Mouse (Mus musculus) forebrain, embryonic 10.5 days (tissue): ENCODE measurements around the gene Ildr2. TPM values are rescaled to one million over a fixed set of nuclear protein-coding genes. Genes with fewer than 3 reads are reported as not detected.

Source experiments
- DNase-seq: peaks from one replicate; pipeline ENCODE4 v3.0.0-alpha.2; 2017; ENCODE audit warnings: low spot score; ENCODE audit errors: extremely low spot score
- H3K27ac ChIP-seq: fragments of 300-500 bp; sonication (generic); 2 replicates; pipeline ENCODE4 v1.5.1; 2016; ENCODE audit warnings: mild to moderate bottlenecking
- H3K27me3 ChIP-seq: fragments of 300-500 bp; sonication (generic); 2 replicates; pipeline ENCODE4 v1.6.1; 2016; ENCODE audit warnings: mild to moderate bottlenecking; ENCODE audit not compliant: poor library complexity, severe bottlenecking
- H3K36me3 ChIP-seq: fragments of 300-500 bp; sonication (generic); replicated peaks from 2 replicates; pipeline ENCODE4 v1.6.1; 2016; ENCODE audit warnings: mild to moderate bottlenecking, moderate library complexity
- H3K4me1 ChIP-seq: fragments of 300-500 bp; sonication (generic); 2 replicates; pipeline ENCODE4 v1.6.1; 2016
- H3K4me3 ChIP-seq: fragments of 300-500 bp; sonication (generic); 2 replicates; pipeline ENCODE4 v1.5.1; 2016; ENCODE audit warnings: mild to moderate bottlenecking, moderate library complexity
- H3K9me3 ChIP-seq: fragments of 300-500 bp; sonication (generic); 2 replicates; pipeline ENCODE4 v1.6.1; 2016; ENCODE audit warnings: mild to moderate bottlenecking, moderate library complexity
- WGBS: fragments of 180-500 bp; shearing (Covaris S2); methylation state at CpG from one replicate; pipeline ENCODE4 v1.1.7; 2016; 5-methylcytosine and 5-hydroxymethylcytosine counted together
- polyA plus RNA-seq: library from polyadenylated mRNA; unstranded; fragments of >200 nt; fragmentation: Nextera tagmentation; extraction: Ambion mirVana; gene quantifications from 2 replicates; pipeline ENCODE4 v1.2.1, GENCODE M21; 2016

The Ildr2 gene
- polyA plus RNA-seq, 1 experiment from 2014 or later: 8.3 TPM

- WGBS: 78% methylated on average over 1 of the region's 1 CpGs
- no peak for DNase-seq
- Histone ChIP-seq H3K4me1 (peaks cover 24% of the 10 kb centered on the region), H3K27ac (no peak overlapping the region), H3K9me3 (no peaks in the 10 kb centered on the region), H3K4me3 (no peak overlapping the region), H3K27me3 (peaks cover 22% of the 10 kb centered on the region), H3K36me3 (peaks cover 49% of the 10 kb centered on the region)
These were observed 59.7 kb downstream of the Ildr2 start for GRCm38 (mm10) chr1:166313637-166314036.

GRCm38 (mm10) chr1:166315706-166316105 is 61.8 kb downstream of the Ildr2 start:
- Histone ChIP-seq H3K27me3 (peaks cover 2% of the 10 kb centered on the region; the same call in 1 of the 2 replicates), H3K4me3 (no peak overlapping the region), H3K27ac (no peak overlapping the region), H3K36me3 (peaks cover 41% of the 10 kb centered on the region), H3K9me3 (no peaks in the 10 kb centered on the region), H3K4me1 (peaks cover 10% of the 10 kb centered on the region)
- DNase-seq: no peak
- WGBS: 89% methylated on average over 4 of the region's 4 CpGs

GRCm38 (mm10) chr1:166319132-166319698 is 65.3 kb downstream of the Ildr2 start:
- Histone ChIP-seq H3K27ac (no peak overlapping the region), H3K4me3 (no peak overlapping the region), H3K27me3 (no peaks in the 10 kb centered on the region), H3K36me3 (peaks cover 7% of the 10 kb centered on the region; the same call in 1 of the 2 replicates), H3K4me1 (peaks cover 10% of the 10 kb centered on the region), H3K9me3 (no peaks in the 10 kb centered on the region)
- 23% methylated on average over 4 of the region's 4 CpGs for WGBS
- DNase-seq: peak; percentile 60

GRCm38 (mm10) chr1:166326421-166326820 is 72.5 kb downstream of the Ildr2 start:
- Histone ChIP-seq H3K9me3 (no peaks in the 10 kb centered on the region), H3K27me3 (no peaks in the 10 kb centered on the region), H3K36me3 (no peaks in the 10 kb centered on the region), H3K27ac (no peak overlapping the region), H3K4me1 (no peaks in the 10 kb centered on the region), H3K4me3 (no peak overlapping the region)
- 86% methylated on average over 3 of the region's 3 CpGs for WGBS
- no peak for DNase-seq

- Histone ChIP-seq H3K27me3 (no peaks in the 10 kb centered on the region), H3K4me1 (no peaks in the 10 kb centered on the region), H3K27ac (no peak overlapping the region), H3K36me3 (no peaks in the 10 kb centered on the region), H3K4me3 (no peak overlapping the region), H3K9me3 (no peaks in the 10 kb centered on the region)
- no peak for DNase-seq
- WGBS: 81% methylated on average over 3 of the region's 3 CpGs
These were observed 76.8 kb downstream of the Ildr2 start for GRCm38 (mm10) chr1:166330752-166331151.

- WGBS: 89% methylated on average over 6 of the region's 6 CpGs
- H3K9me3 ChIP-seq: no peaks in the 10 kb centered on the region
These were observed 85.2 kb downstream of the Ildr2 start for GRCm38 (mm10) chr1:166339110-166339509.

GRCm38 (mm10) chr1:166342060-166342459 is 88.1 kb downstream of the Ildr2 start:
- H3K27ac ChIP-seq: no peak overlapping the region
- no peaks in the 10 kb centered on the region for H3K27me3 ChIP-seq
- 65% methylated on average over 2 of the region's 2 CpGs for WGBS
- no peak for DNase-seq
- H3K9me3 ChIP-seq: no peaks in the 10 kb centered on the region
- H3K36me3 ChIP-seq: no peaks in the 10 kb centered on the region
- peaks cover 16% of the 10 kb centered on the region for H3K4me1 ChIP-seq
- H3K4me3 ChIP-seq: no peak overlapping the region

More at GRCm38 (mm10) chr1:166339110-166339509, 85.2 kb downstream of the Ildr2 start:
- no peak overlapping the region for H3K4me3 ChIP-seq
- no peak for DNase-seq
- no peaks in the 10 kb centered on the region for H3K27me3 ChIP-seq
- peaks cover 9% of the 10 kb centered on the region for H3K4me1 ChIP-seq
- no peak overlapping the region for H3K27ac ChIP-seq
- no peaks in the 10 kb centered on the region for H3K36me3 ChIP-seq

- no peaks in the 10 kb centered on the region for H3K36me3 ChIP-seq
- H3K27me3 ChIP-seq: no peaks in the 10 kb centered on the region
- peaks cover 16% of the 10 kb centered on the region for H3K4me1 ChIP-seq
- DNase-seq: no peak
- no peaks in the 10 kb centered on the region for H3K9me3 ChIP-seq
- H3K4me3 ChIP-seq: no peak overlapping the region
- 84% methylated on average over 1 of the region's 1 CpGs for WGBS
- H3K27ac ChIP-seq: no peak overlapping the region
These were observed 88.6 kb downstream of the Ildr2 start for GRCm38 (mm10) chr1:166342539-166342938.

GRCm38 (mm10) chr1:166343586-166343985 is 89.6 kb downstream of the Ildr2 start:
- Histone ChIP-seq H3K27ac (no peak overlapping the region), H3K9me3 (no peaks in the 10 kb centered on the region), H3K4me1 (peaks cover 16% of the 10 kb centered on the region), H3K27me3 (no peaks in the 10 kb centered on the region), H3K4me3 (no peak overlapping the region), H3K36me3 (no peaks in the 10 kb centered on the region)
- WGBS: 80% methylated on average over 5 of the region's 5 CpGs
- no peak for DNase-seq

- 76% methylated on average over 8 of the region's 8 CpGs for WGBS
- H3K27ac ChIP-seq: no peak overlapping the region
- no peak overlapping the region for H3K4me3 ChIP-seq
- no peaks in the 10 kb centered on the region for H3K27me3 ChIP-seq
- H3K36me3 ChIP-seq: no peaks in the 10 kb centered on the region
- H3K9me3 ChIP-seq: no peaks in the 10 kb centered on the region
- DNase-seq: no peak
- H3K4me1 ChIP-seq: peaks cover 16% of the 10 kb centered on the region
These were observed 90.5 kb downstream of the Ildr2 start for GRCm38 (mm10) chr1:166344300-166345077.

GRCm38 (mm10) chr1:166345602-166346001 is 91.7 kb downstream of the Ildr2 start:
- peaks cover 16% of the 10 kb centered on the region for H3K4me1 ChIP-seq
- H3K9me3 ChIP-seq: no peaks in the 10 kb centered on the region
- no peaks in the 10 kb centered on the region for H3K36me3 ChIP-seq
- DNase-seq: no peak
- H3K27ac ChIP-seq: no peak overlapping the region
- 95% methylated on average over 6 of the region's 6 CpGs for WGBS
- no peak overlapping the region for H3K4me3 ChIP-seq
- no peaks in the 10 kb centered on the region for H3K27me3 ChIP-seq

- DNase-seq: no peak
- Histone ChIP-seq H3K27ac (no peak overlapping the region), H3K36me3 (no peaks in the 10 kb centered on the region), H3K4me1 (peaks cover 16% of the 10 kb centered on the region), H3K27me3 (no peaks in the 10 kb centered on the region), H3K9me3 (no peaks in the 10 kb centered on the region), H3K4me3 (no peak overlapping the region)
- 90% methylated on average over 3 of the region's 3 CpGs for WGBS
These were observed 93.0 kb downstream of the Ildr2 start for GRCm38 (mm10) chr1:166346906-166347305.

GRCm38 (mm10) chr1:166349341-166349740 is 95.4 kb downstream of the Ildr2 start:
- Histone ChIP-seq H3K27ac (no peak overlapping the region), H3K4me3 (no peak overlapping the region), H3K27me3 (no peaks in the 10 kb centered on the region), H3K36me3 (no peaks in the 10 kb centered on the region), H3K9me3 (no peaks in the 10 kb centered on the region), H3K4me1 (peaks cover 5% of the 10 kb centered on the region)
- WGBS: 78% methylated on average over 3 of the region's 3 CpGs
- DNase-seq: no peak
